Mouse (Mus musculus) lung, embryonic 16.5 days (tissue): ENCODE data around the gene Grik4. TPM values are rescaled to one million over a fixed set of nuclear protein-coding genes. Genes with fewer than 3 reads are reported as not detected.

Experiments
- ATAC-seq: fragments of 200-750 bp; cut with Nextera tagmentation; 2 replicates; pipeline ENCODE4 v1.8.0; 2017; ENCODE audit warnings: low read depth, mild to moderate bottlenecking, moderate library complexity
- H3K27ac ChIP-seq: fragments of 300-500 bp; sonication (generic); 2 replicates; pipeline ENCODE4 v1.5.1; 2014; ENCODE audit warnings: mild to moderate bottlenecking, control low read depth, low read length
- H3K27me3 ChIP-seq: fragments of 300-500 bp; sonication (generic); 2 replicates; pipeline ENCODE4 v1.6.1; 2014; ENCODE audit warnings: low read depth, low read length, mixed read lengths; ENCODE audit not compliant: control insufficient read depth, insufficient read depth
- H3K36me3 ChIP-seq: fragments of 300-500 bp; sonication (generic); 2 replicates; pipeline ENCODE4 v1.6.1; 2014; ENCODE audit warnings: low read length; ENCODE audit not compliant: control insufficient read depth, insufficient read depth
- H3K4me1 ChIP-seq: fragments of 300-500 bp; sonication (generic); replicated peaks from 2 replicates; pipeline ENCODE4 v1.6.1; 2014; ENCODE audit warnings: low read length, mixed read lengths; ENCODE audit not compliant: control insufficient read depth, insufficient read depth
- H3K4me2 ChIP-seq: fragments of 300-500 bp; sonication (generic); 2 replicates; pipeline ENCODE4 v1.6.1; 2014; ENCODE audit warnings: low read depth, low read length, control low read depth
- H3K4me3 ChIP-seq: fragments of 300-500 bp; sonication (generic); 2 replicates; pipeline ENCODE4 v1.5.1; 2014; ENCODE audit warnings: mild to moderate bottlenecking, low read length, control low read depth
- H3K9ac ChIP-seq: fragments of 300-500 bp; sonication (generic); 2 replicates; pipeline ENCODE4 v1.6.1; 2014; ENCODE audit warnings: low read length, control low read depth
- H3K9me3 ChIP-seq: fragments of 300-500 bp; sonication (generic); 2 replicates; pipeline ENCODE4 v1.6.1; 2016; ENCODE audit warnings: low read length; ENCODE audit not compliant: control insufficient read depth
- WGBS: fragments of 180-500 bp; shearing (Covaris S2); extraction: QIAGEN DNeasy Blood & Tissue Kit; methylation state at CpG from one replicate; pipeline ENCODE4 v1.1.7; 2014; 5-methylcytosine and 5-hydroxymethylcytosine counted together
- polyA plus RNA-seq: library from polyadenylated mRNA; unstranded; fragments of >200 nt; fragmentation: Nextera tagmentation; extraction: Ambion mirVana; gene quantifications from 2 replicates; pipeline ENCODE4 v1.2.1, GENCODE M21; 2015

Grik4 gene
- polyA plus RNA-seq, 1 experiment from 2014 or later: 2.3 TPM

GRCm38 (mm10) chr9:42705848-42706247 is 238.4 kb downstream of the Grik4 start:
- Histone ChIP-seq H3K4me2 (no peak overlapping the region), H3K9ac (no peak overlapping the region), H3K9me3 (no peaks in the 10 kb centered on the region), H3K36me3 (no peaks in the 10 kb centered on the region), H3K4me1 (peaks cover 1% of the 10 kb centered on the region; the same call in 1 of the 2 replicates), H3K4me3 (no peak overlapping the region), H3K27me3 (no peaks in the 10 kb centered on the region), H3K27ac (no peak overlapping the region)
- WGBS: 68% methylated on average over 7 of the region's 7 CpGs
- no peak for ATAC-seq

GRCm38 (mm10) chr9:42703191-42703854 is 241.0 kb downstream of the Grik4 start:
- H3K9me3 ChIP-seq: no peaks in the 10 kb centered on the region
- no peak overlapping the region for H3K9ac ChIP-seq
- H3K27ac ChIP-seq: no peak overlapping the region
- 40% methylated on average over 8 of the region's 8 CpGs for WGBS
- H3K27me3 ChIP-seq: no peaks in the 10 kb centered on the region
- H3K4me1 ChIP-seq: peaks cover 2% of the 10 kb centered on the region; the same call in 1 of the 2 replicates
- no peak overlapping the region for H3K4me3 ChIP-seq
- ATAC-seq: no peak
- no peak overlapping the region for H3K4me2 ChIP-seq
- H3K36me3 ChIP-seq: no peaks in the 10 kb centered on the region; the same call in 1 of the 2 replicates

- Histone ChIP-seq H3K27me3 (no peaks in the 10 kb centered on the region), H3K36me3 (no peaks in the 10 kb centered on the region; the same call in 1 of the 2 replicates), H3K4me2 (no peak overlapping the region), H3K4me1 (peaks cover 2% of the 10 kb centered on the region; the same call in 1 of the 2 replicates), H3K4me3 (no peak overlapping the region), H3K9ac (no peak overlapping the region), H3K27ac (0 out of 2 replicates have a peak overlapping the region, but pooled peaks have one; percentile 5), H3K9me3 (no peaks in the 10 kb centered on the region)
- peak; percentile 23; the same call in 1 of the 2 replicates for ATAC-seq
- WGBS: 74% methylated on average over 11 of the region's 11 CpGs
These were observed 241.8 kb downstream of the Grik4 start for GRCm38 (mm10) chr9:42702231-42703132.

- WGBS: 41% methylated on average over 5 of the region's 5 CpGs
- ATAC-seq: peak; percentile 76
- Histone ChIP-seq H3K4me1 (peaks cover 2% of the 10 kb centered on the region; the same call in 1 of the 2 replicates), H3K4me2 (no peak overlapping the region), H3K27me3 (no peaks in the 10 kb centered on the region), H3K4me3 (no peak overlapping the region), H3K9ac (no peak overlapping the region), H3K27ac (0 out of 2 replicates have a peak overlapping the region, but pooled peaks have one; percentile 5), H3K9me3 (no peaks in the 10 kb centered on the region), H3K36me3 (no peaks in the 10 kb centered on the region; the same call in 1 of the 2 replicates)
These were observed 242.6 kb downstream of the Grik4 start for GRCm38 (mm10) chr9:42701729-42702128.

- 83% methylated on average over 8 of the region's 8 CpGs for WGBS
- Histone ChIP-seq H3K4me1 (no peaks in the 10 kb centered on the region), H3K9me3 (no peaks in the 10 kb centered on the region), H3K4me3 (no peak overlapping the region), H3K36me3 (no peaks in the 10 kb centered on the region), H3K9ac (no peak overlapping the region), H3K27me3 (no peaks in the 10 kb centered on the region), H3K4me2 (no peak overlapping the region), H3K27ac (no peak overlapping the region)
- ATAC-seq: no peak
These were observed 251.3 kb downstream of the Grik4 start for GRCm38 (mm10) chr9:42693024-42693423.

- H3K27ac ChIP-seq: no peak overlapping the region
- no peaks in the 10 kb centered on the region for H3K9me3 ChIP-seq
- H3K27me3 ChIP-seq: no peaks in the 10 kb centered on the region
- no peak overlapping the region for H3K9ac ChIP-seq
- no peak overlapping the region for H3K4me2 ChIP-seq
- H3K4me1 ChIP-seq: no peaks in the 10 kb centered on the region
- no peak overlapping the region for H3K4me3 ChIP-seq
- H3K36me3 ChIP-seq: no peaks in the 10 kb centered on the region
- ATAC-seq: no peak
- WGBS: 27% methylated on average over 4 of the region's 4 CpGs
These were observed 256.1 kb downstream of the Grik4 start for GRCm38 (mm10) chr9:42688143-42688542.

GRCm38 (mm10) chr9:42686104-42686503 is 258.2 kb downstream of the Grik4 start:
- no peak overlapping the region for H3K4me2 ChIP-seq
- no peak overlapping the region for H3K9ac ChIP-seq
- H3K9me3 ChIP-seq: no peaks in the 10 kb centered on the region
- 78% methylated on average over 5 of the region's 5 CpGs for WGBS
- H3K27me3 ChIP-seq: no peaks in the 10 kb centered on the region
- no peak for ATAC-seq
- no peak overlapping the region for H3K27ac ChIP-seq
- no peaks in the 10 kb centered on the region for H3K36me3 ChIP-seq
- no peaks in the 10 kb centered on the region for H3K4me1 ChIP-seq
- no peak overlapping the region for H3K4me3 ChIP-seq

GRCm38 (mm10) chr9:42674017-42674412 is 270.3 kb downstream of the Grik4 start:
- no peak overlapping the region for H3K4me2 ChIP-seq
- H3K9me3 ChIP-seq: no peaks in the 10 kb centered on the region
- peaks cover 9% of the 10 kb centered on the region for H3K4me1 ChIP-seq
- ATAC-seq: no peak
- no peak overlapping the region for H3K4me3 ChIP-seq
- H3K9ac ChIP-seq: 0 out of 2 replicates have a peak overlapping the region, but pooled peaks have one; percentile 22
- peak overlapping the region; percentile 90 for H3K27ac ChIP-seq
- no peaks in the 10 kb centered on the region for H3K36me3 ChIP-seq
- WGBS: 54% methylated on average over 5 of the region's 5 CpGs
- H3K27me3 ChIP-seq: no peaks in the 10 kb centered on the region

- H3K9ac ChIP-seq: no peak overlapping the region
- no peaks in the 10 kb centered on the region for H3K36me3 ChIP-seq
- H3K4me1 ChIP-seq: peaks cover 9% of the 10 kb centered on the region
- peak; percentile 77 for ATAC-seq
- 0 out of 2 replicates have a peak overlapping the region, but pooled peaks have one; percentile 9 for H3K4me2 ChIP-seq
- no peaks in the 10 kb centered on the region for H3K27me3 ChIP-seq
- peak overlapping the region; percentile 90 for H3K27ac ChIP-seq
- WGBS: 30% methylated on average over 12 of the region's 12 CpGs
- H3K4me3 ChIP-seq: no peak overlapping the region
- H3K9me3 ChIP-seq: no peaks in the 10 kb centered on the region
These were observed 270.8 kb downstream of the Grik4 start for GRCm38 (mm10) chr9:42673385-42674016.
